Mouse (Mus musculus) testis, postnatal 14 days (tissue): ENCODE data around the gene Zpld1.

Source experiments
- DNase-seq: peaks from one replicate; pipeline ENCODE4 v3.0.0; 2021; ENCODE audit warnings: low spot score

Gene Zpld1

GRCm38 (mm10) chr16:55297886-55298285 lies at the start of gene Zpld1:
Gene Zpld1, minus strand, starts transcription at chr16:55297986.
- DNase-seq = no peak

- DNase-seq = no peak
These were observed 47.9 kb upstream of the Zpld1 start for GRCm38 (mm10) chr16:55345644-55346043.

- no peak for DNase-seq
These were observed 24.0 kb upstream of the Zpld1 start for GRCm38 (mm10) chr16:55321542-55322514.

- no peak for DNase-seq
These were observed 19.2 kb upstream of the Zpld1 start for GRCm38 (mm10) chr16:55316996-55317395.

GRCm38 (mm10) chr16:55312106-55312505 lies 14.3 kb upstream of the Zpld1 start:
- DNase-seq = no peak

GRCm38 (mm10) chr16:55282696-55283095 lies 15.1 kb downstream of the Zpld1 start:
- no peak for DNase-seq

GRCm38 (mm10) chr16:55277447-55277846 lies 20.3 kb downstream of the Zpld1 start:
- no peak for DNase-seq

GRCm38 (mm10) chr16:55265281-55265680 lies 32.5 kb downstream of the Zpld1 start:
- no peak for DNase-seq

GRCm38 (mm10) chr16:55260862-55261574 lies 36.8 kb downstream of the Zpld1 start:
- DNase-seq = no peak

- no peak for DNase-seq
These were observed 38.1 kb downstream of the Zpld1 start for GRCm38 (mm10) chr16:55259719-55260118.

- DNase-seq = no peak
These were observed 56.8 kb downstream of the Zpld1 start for GRCm38 (mm10) chr16:55240996-55241395.

- no peak for DNase-seq
These were observed 68.7 kb downstream of the Zpld1 start for GRCm38 (mm10) chr16:55228995-55229622.

- no peak for DNase-seq
These were observed 93.8 kb downstream of the Zpld1 start for GRCm38 (mm10) chr16:55203945-55204344.

GRCm38 (mm10) chr16:55190397-55190796 lies 107.4 kb downstream of the Zpld1 start:
- no peak for DNase-seq

GRCm38 (mm10) chr16:55185370-55185769 lies 112.4 kb downstream of the Zpld1 start:
- DNase-seq = no peak
